Mouse (Mus musculus): ENCODE measurements around the gene Ablim1.

GRCm38 (mm10) chr19:57127523-57127922 is 187.2 kb downstream of the Ablim1 start:
- TF ChIP-seq CTCF (IDR thresholded peaks at IDR 0.05; ENCODE audit: borderline replicate concordance, control insufficient read depth, extremely low read depth, insufficient read depth, low read length, poor library complexity) (no peak), POLR2A (IDR thresholded peaks at IDR 0.05; ENCODE audit: control insufficient read depth, extremely low read depth, insufficient read depth, low read length, poor library complexity) (no peak)

All from thymus, adult 2 months (tissue).